Mouse (Mus musculus) C2C12 (cell line): ENCODE data around the gene Gm20388. TPM values are rescaled to one million over a fixed set of nuclear protein-coding genes. Genes with fewer than 3 reads are reported as not detected.

ENCODE experiments used
- H3K27me3 ChIP-seq: one replicate; pipeline ENCODE4 v1.6.1; 2011; ENCODE audit not compliant: control insufficient read depth, insufficient read depth, insufficient read length
- H3K36me3 ChIP-seq: one replicate; pipeline ENCODE4 v1.6.1; 2011; ENCODE audit not compliant: control insufficient read depth, insufficient read depth
- H3K4me3 ChIP-seq: one replicate; pipeline ENCODE4 v1.5.1; 2011; ENCODE audit warnings: mild to moderate bottlenecking, control low read depth; ENCODE audit not compliant: poor library complexity, insufficient read depth, severe bottlenecking
- H3K79me2 ChIP-seq: one replicate; pipeline ENCODE4 v1.6.1; 2011; ENCODE audit not compliant: control insufficient read depth, insufficient read depth
- H3K79me3 ChIP-seq: one replicate; pipeline ENCODE4 v1.6.1; 2011; ENCODE audit warnings: low read depth, control low read depth
- H3ac ChIP-seq: one replicate; pipeline ENCODE3; 2011; ENCODE audit warnings: low read depth; ENCODE audit not compliant: control insufficient read depth, insufficient read length
- CEBPB ChIP-seq: IDR thresholded peaks from one replicate; pipeline ENCODE4 v1.6.1; 2011; ENCODE audit warnings: low read depth, mild to moderate bottlenecking, control low read depth, moderate library complexity
- CTCF ChIP-seq: IDR thresholded peaks from one replicate; pipeline ENCODE4 v1.5.1; 2011; ENCODE audit not compliant: control insufficient read depth, insufficient read depth, insufficient read length
- FOSL1 ChIP-seq: IDR thresholded peaks from one replicate; pipeline ENCODE4 v1.8.0; 2011; ENCODE audit warnings: mild to moderate bottlenecking, low read length; ENCODE audit not compliant: poor library complexity, insufficient read depth, severe bottlenecking
- MAX ChIP-seq: IDR thresholded peaks from one replicate; pipeline ENCODE4 v1.6.1; 2011; ENCODE audit warnings: mild to moderate bottlenecking, control low read depth
- MYOD1 ChIP-seq: IDR thresholded peaks from one replicate; pipeline ENCODE4 v1.6.1; 2011; ENCODE audit warnings: low read depth; ENCODE audit not compliant: control insufficient read depth, insufficient read length
- MYOG ChIP-seq: IDR thresholded peaks from one replicate; pipeline ENCODE4 v1.6.1; 2011; ENCODE audit not compliant: control insufficient read depth, insufficient read length; ENCODE audit errors: extremely low read depth
- USF1 ChIP-seq: IDR thresholded peaks from one replicate; pipeline ENCODE4 v1.6.1; 2011; ENCODE audit warnings: low read depth, mild to moderate bottlenecking, control low read depth, moderate library complexity
- polyA plus RNA-seq: library from polyadenylated mRNA; unstranded; fragments of >200 nt; fragmentation: generic; extraction: Trizol; gene quantifications from one replicate; pipeline ENCODE4 v1.2.1, GENCODE M21; 2012; ENCODE audit warnings: missing spikeins

Gene Gm20388
- polyA plus RNA-seq, 1 experiment: 15.0 TPM

GRCm38 (mm10) chr8:122187271-122187670, 2276.6 kb downstream of the Gm20388 start:
- Histone ChIP-seq H3ac (peak overlapping the region; percentile 28), H3K36me3 (no peaks in the 10 kb centered on the region), H3K27me3 (no peaks in the 10 kb centered on the region), H3K79me3 (no peaks in the 10 kb centered on the region), H3K79me2 (no peaks in the 10 kb centered on the region), H3K4me3 (no peak overlapping the region)
- no peak for TF ChIP-seq CTCF
- TF ChIP-seq MYOG: no peak
- TF ChIP-seq USF1: no peak
- no peak for TF ChIP-seq CEBPB
- TF ChIP-seq MYOD1: peak; percentile 71
- TF ChIP-seq MAX: peak; percentile 86
- no peak for TF ChIP-seq FOSL1

GRCm38 (mm10) chr8:122190349-122191053, 2279.9 kb downstream of the Gm20388 start:
- no peaks in the 10 kb centered on the region for H3K36me3 ChIP-seq
- no peaks in the 10 kb centered on the region for H3K79me3 ChIP-seq
- no peak overlapping the region for H3ac ChIP-seq
- TF ChIP-seq CEBPB (peak; percentile 73), USF1 (peak; percentile 68), CTCF (no peak)
- no peaks in the 10 kb centered on the region for H3K27me3 ChIP-seq
- no peak overlapping the region for H3K4me3 ChIP-seq
- no peaks in the 10 kb centered on the region for H3K79me2 ChIP-seq

- no peak overlapping the region for H3K4me3 ChIP-seq
Measured at GRCm38 (mm10) chr8:122191054-122191376, 2280.4 kb downstream of the Gm20388 start.

DNA sequence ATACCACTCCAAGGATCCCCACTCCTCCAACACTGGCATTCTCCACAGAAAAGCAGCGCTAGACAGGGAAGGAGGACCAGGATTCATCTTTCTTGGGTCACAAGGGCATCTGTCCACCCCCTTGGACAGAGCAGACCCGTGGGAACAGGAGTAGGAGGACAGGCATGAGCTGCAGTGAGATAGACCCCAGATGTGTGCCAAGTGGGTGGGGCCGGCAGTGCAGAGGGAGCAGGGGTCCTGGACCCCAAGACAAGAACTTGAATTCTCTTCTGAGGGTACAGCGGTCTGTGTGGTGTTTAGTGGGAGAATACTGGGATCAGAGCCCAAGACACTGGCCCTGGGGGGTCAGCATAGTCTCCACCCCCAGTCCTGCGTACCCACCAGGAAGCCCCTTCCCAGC, 2282.1 kb downstream of the Gm20388 start:
- Histone ChIP-seq H3ac (no peak overlapping the region), H3K36me3 (no peaks in the 10 kb centered on the region), H3K79me3 (no peaks in the 10 kb centered on the region), H3K4me3 (no peak overlapping the region), H3K27me3 (no peaks in the 10 kb centered on the region), H3K79me2 (no peaks in the 10 kb centered on the region)
- TF ChIP-seq CTCF: no peak
- no peak for TF ChIP-seq USF1
- TF ChIP-seq FOSL1: no peak
- no peak for TF ChIP-seq CEBPB
- no peak for TF ChIP-seq MYOG
- no peak for TF ChIP-seq MYOD1
- no peak for TF ChIP-seq MAX

More at GRCm38 (mm10) chr8:122191054-122191376, 2280.4 kb downstream of the Gm20388 start:
- no peaks in the 10 kb centered on the region for H3K79me3 ChIP-seq
- no peak overlapping the region for H3ac ChIP-seq
- H3K79me2 ChIP-seq: no peaks in the 10 kb centered on the region
- TF ChIP-seq CTCF: no peak
- TF ChIP-seq MYOG: no peak
- no peak for TF ChIP-seq CEBPB
- no peak for TF ChIP-seq MYOD1
- TF ChIP-seq USF1: no peak
- no peak for TF ChIP-seq MAX
- no peak for TF ChIP-seq FOSL1
- H3K36me3 ChIP-seq: no peaks in the 10 kb centered on the region
- H3K27me3 ChIP-seq: no peaks in the 10 kb centered on the region

DNA sequence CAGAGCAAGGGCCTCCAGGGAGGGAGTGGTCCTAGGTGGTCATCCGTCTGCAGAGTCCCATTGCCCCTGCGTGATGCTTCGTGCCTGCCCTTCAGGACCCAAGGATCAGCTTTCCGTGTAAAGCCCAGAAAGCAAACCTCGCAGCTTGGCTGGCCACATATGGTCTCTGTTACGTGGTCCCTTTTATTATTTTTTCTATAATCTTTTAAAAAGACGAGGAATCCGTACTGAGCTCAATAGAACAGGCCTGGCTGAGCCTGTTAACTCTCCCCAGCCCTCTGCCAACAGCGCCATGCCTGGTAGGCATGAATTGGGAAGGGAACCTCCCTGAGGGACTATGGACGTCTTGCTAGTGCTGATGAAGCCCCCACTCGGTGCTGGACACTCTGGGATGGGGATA, 2282.9 kb downstream of the Gm20388 start:
- TF ChIP-seq CTCF (no peak), MYOG (no peak), FOSL1 (no peak), USF1 (no peak), MYOD1 (no peak), MAX (no peak), CEBPB (no peak)
- Histone ChIP-seq H3K4me3 (no peak overlapping the region), H3K27me3 (no peaks in the 10 kb centered on the region), H3ac (no peak overlapping the region), H3K79me3 (no peaks in the 10 kb centered on the region), H3K36me3 (no peaks in the 10 kb centered on the region), H3K79me2 (no peaks in the 10 kb centered on the region)

GRCm38 (mm10) chr8:122194396-122194795, 2283.8 kb downstream of the Gm20388 start:
- H3K27me3 ChIP-seq: no peaks in the 10 kb centered on the region
- H3K79me2 ChIP-seq: no peaks in the 10 kb centered on the region
- TF ChIP-seq CEBPB (no peak), USF1 (no peak), MYOG (no peak), MAX (no peak), CTCF (no peak), MYOD1 (no peak), FOSL1 (no peak)
- H3ac ChIP-seq: no peak overlapping the region
- no peak overlapping the region for H3K4me3 ChIP-seq
- H3K36me3 ChIP-seq: no peaks in the 10 kb centered on the region
- no peaks in the 10 kb centered on the region for H3K79me3 ChIP-seq
